Mouse (Mus musculus): ENCODE data around the gene Ldha. TPM values are rescaled to one million over a fixed set of nuclear protein-coding genes. Genes with fewer than 3 reads are reported as not detected.

Gene Ldha
- polyA plus RNA-seq, 1 experiment from 2014 or later: 1,277 TPM

- peak overlapping the region; percentile 34 for H3K4me2 ChIP-seq
- DNase-seq (no peak), ATAC-seq (ENCODE audit: low read depth) (peak; percentile 24; the same call in 1 of the 2 replicates)
- no peaks in the 10 kb centered on the region for H3K27me3 ChIP-seq
- WGBS (ENCODE audit: insufficient replicate concordance): 3% methylated on average over 8 of the region's 8 CpGs
- no peaks in the 10 kb centered on the region for H3K9me3 ChIP-seq (replicated peaks)
- no peak overlapping the region for H3K4me3 ChIP-seq (replicated peaks)
- no peaks in the 10 kb centered on the region for H3K36me3 ChIP-seq
- peak overlapping the region; percentile 8; the same call in 1 of the 2 replicates for H3K9ac ChIP-seq
- peak overlapping the region; percentile 73 for H3K27ac ChIP-seq
- H3K4me1 ChIP-seq (replicated peaks): peaks cover 71% of the 10 kb centered on the region
Measured at GRCm38 (mm10) chr7:46838891-46839302, 2.4 kb upstream of the Ldha start.

- no peaks in the 10 kb centered on the region for H3K27me3 ChIP-seq
- peak overlapping the region; percentile 34; the same call in 1 of the 2 replicates for H3K4me2 ChIP-seq
- H3K4me1 ChIP-seq (replicated peaks): peaks cover 70% of the 10 kb centered on the region
- H3K9ac ChIP-seq: 0 out of 2 replicates have a peak overlapping the region, but pooled peaks have one; percentile 8
- no peaks in the 10 kb centered on the region for H3K36me3 ChIP-seq
- WGBS (ENCODE audit: insufficient replicate concordance): 37% methylated on average over 7 of the region's 7 CpGs
- peak overlapping the region; percentile 73 for H3K27ac ChIP-seq
- no peak overlapping the region for H3K4me3 ChIP-seq (replicated peaks)
- no peaks in the 10 kb centered on the region for H3K9me3 ChIP-seq (replicated peaks)
- DNase-seq: no peak
- peak; percentile 29 for ATAC-seq (ENCODE audit: low read depth)
Measured at GRCm38 (mm10) chr7:46839446-46839845, 1.8 kb upstream of the Ldha start.

GRCm38 (mm10) chr7:46839861-46840260 lies 1.4 kb upstream of the Ldha start:
- no peaks in the 10 kb centered on the region for H3K9me3 ChIP-seq (replicated peaks)
- H3K36me3 ChIP-seq: no peaks in the 10 kb centered on the region
- H3K9ac ChIP-seq: no peak overlapping the region
- peak overlapping the region; percentile 73 for H3K27ac ChIP-seq
- 55% methylated on average over 5 of the region's 5 CpGs for WGBS (ENCODE audit: insufficient replicate concordance)
- DNase-seq (no peak), ATAC-seq (ENCODE audit: low read depth) (no peak)
- no peak overlapping the region for H3K4me2 ChIP-seq
- H3K4me1 ChIP-seq (replicated peaks): peaks cover 69% of the 10 kb centered on the region
- H3K4me3 ChIP-seq (replicated peaks): no peak overlapping the region
- H3K27me3 ChIP-seq: no peaks in the 10 kb centered on the region

DNA sequence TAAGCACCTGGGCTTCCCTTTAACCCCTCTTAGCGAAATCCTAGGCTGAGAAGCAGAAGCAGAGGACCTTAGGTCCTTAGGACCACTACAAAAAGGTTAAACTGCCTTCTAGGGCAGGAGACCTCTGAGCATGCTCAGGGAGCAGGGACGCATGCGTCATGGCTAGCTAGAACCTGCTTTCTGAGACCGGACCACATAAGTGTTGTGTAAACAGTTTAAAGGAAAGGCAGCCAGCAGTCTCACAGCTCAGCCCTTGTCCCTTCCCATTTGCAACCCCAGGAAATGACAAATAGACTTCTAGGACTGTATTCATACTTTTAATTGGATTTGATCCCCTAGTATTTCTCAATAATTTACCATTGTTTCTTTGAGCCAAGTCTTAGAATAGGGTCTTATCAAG lies 949 bp upstream of the Ldha start:
- peaks cover 72% of the 10 kb centered on the region for H3K4me1 ChIP-seq (replicated peaks)
- no peak for DNase-seq
- H3K4me2 ChIP-seq: no peak overlapping the region
- ATAC-seq (ENCODE audit: low read depth): no peak
- no peaks in the 10 kb centered on the region for H3K27me3 ChIP-seq
- H3K36me3 ChIP-seq: no peaks in the 10 kb centered on the region
- H3K27ac ChIP-seq: no peak overlapping the region
- H3K9ac ChIP-seq: no peak overlapping the region
- 50% methylated on average over 4 of the region's 4 CpGs for WGBS (ENCODE audit: insufficient replicate concordance)
- H3K9me3 ChIP-seq (replicated peaks): no peaks in the 10 kb centered on the region
- H3K4me3 ChIP-seq (replicated peaks): no peak overlapping the region

GRCm38 (mm10) chr7:46842278-46842677 lies 1.0 kb downstream of the Ldha start:
- DNase-seq: no peak
- ATAC-seq (ENCODE audit: low read depth): no peak
- no peak overlapping the region for H3K9ac ChIP-seq
- 40% methylated on average over 5 of the region's 5 CpGs for WGBS (ENCODE audit: insufficient replicate concordance)
- no peaks in the 10 kb centered on the region for H3K27me3 ChIP-seq
- H3K9me3 ChIP-seq (replicated peaks): no peaks in the 10 kb centered on the region
- peaks cover 85% of the 10 kb centered on the region for H3K4me1 ChIP-seq (replicated peaks)
- no peak overlapping the region for H3K4me2 ChIP-seq
- H3K27ac ChIP-seq: no peak overlapping the region
- no peak overlapping the region for H3K4me3 ChIP-seq (replicated peaks)
- H3K36me3 ChIP-seq: peaks cover 2% of the 10 kb centered on the region; the same call in 1 of the 2 replicates

- DNase-seq: no peak
- Histone ChIP-seq H3K4me2 (no peak overlapping the region), H3K9me3 (replicated peaks) (no peaks in the 10 kb centered on the region), H3K27me3 (no peaks in the 10 kb centered on the region), H3K4me3 (replicated peaks) (no peak overlapping the region), H3K27ac (no peak overlapping the region), H3K9ac (no peak overlapping the region), H3K36me3 (peaks cover 13% of the 10 kb centered on the region), H3K4me1 (replicated peaks) (peaks cover 80% of the 10 kb centered on the region)
- 77% methylated on average over 4 of the region's 4 CpGs for WGBS (ENCODE audit: insufficient replicate concordance)
- ATAC-seq (ENCODE audit: low read depth): no peak
Measured at GRCm38 (mm10) chr7:46843576-46843975, 2.3 kb downstream of the Ldha start.

DNA sequence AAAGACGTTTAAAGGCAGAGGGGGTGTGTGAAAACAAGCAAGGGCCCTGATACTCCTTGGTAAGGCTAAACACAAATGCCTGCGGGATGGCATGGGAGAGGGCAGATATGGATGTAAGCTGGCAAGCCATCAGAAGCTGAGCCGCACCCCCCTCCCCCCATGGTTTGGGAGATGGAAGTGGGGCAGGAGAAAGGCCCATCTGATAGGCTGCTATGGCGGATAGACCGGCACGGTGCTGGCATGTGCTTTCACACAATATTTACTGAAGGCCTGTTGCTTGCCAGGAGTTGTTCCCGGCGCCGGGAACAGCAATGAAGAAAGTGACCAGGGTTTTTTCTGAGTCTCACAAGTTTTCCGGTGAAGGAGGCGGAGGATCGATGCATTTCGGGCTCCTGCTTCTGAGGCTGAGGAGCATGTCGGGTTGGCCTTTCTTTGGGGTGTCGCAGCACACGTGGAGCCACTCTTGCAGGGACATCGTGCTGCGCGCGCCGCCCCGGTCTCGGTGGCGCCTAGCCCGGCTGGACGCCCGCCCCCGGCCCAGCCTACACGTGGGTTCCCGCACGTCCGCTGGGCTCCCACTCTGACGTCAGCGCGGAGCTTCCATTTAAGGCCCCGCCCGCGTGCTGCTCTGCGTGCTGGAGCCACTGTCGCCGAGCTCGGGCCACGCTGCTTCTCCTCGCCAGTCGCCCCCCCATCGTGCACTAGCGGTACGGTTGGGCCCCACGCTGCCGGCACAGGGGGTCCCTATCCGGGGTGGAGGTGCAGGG lies 4.1 kb downstream of the Ldha start:
- Histone ChIP-seq H3K27ac (peak overlapping the region; percentile 89), H3K36me3 (peaks cover 31% of the 10 kb centered on the region), H3K27me3 (no peaks in the 10 kb centered on the region), H3K4me3 (replicated peaks) (peak overlapping the region; percentile 81), H3K9ac (peak overlapping the region; percentile 93), H3K9me3 (replicated peaks) (no peaks in the 10 kb centered on the region), H3K4me2 (peak overlapping the region; percentile 98), H3K4me1 (replicated peaks) (peaks cover 63% of the 10 kb centered on the region)
- peak; percentile 77 for ATAC-seq (ENCODE audit: low read depth)
- DNase-seq: peak; percentile 82
- under 1% methylated on average over 51 of the region's 51 CpGs for WGBS (ENCODE audit: insufficient replicate concordance)

DNA sequence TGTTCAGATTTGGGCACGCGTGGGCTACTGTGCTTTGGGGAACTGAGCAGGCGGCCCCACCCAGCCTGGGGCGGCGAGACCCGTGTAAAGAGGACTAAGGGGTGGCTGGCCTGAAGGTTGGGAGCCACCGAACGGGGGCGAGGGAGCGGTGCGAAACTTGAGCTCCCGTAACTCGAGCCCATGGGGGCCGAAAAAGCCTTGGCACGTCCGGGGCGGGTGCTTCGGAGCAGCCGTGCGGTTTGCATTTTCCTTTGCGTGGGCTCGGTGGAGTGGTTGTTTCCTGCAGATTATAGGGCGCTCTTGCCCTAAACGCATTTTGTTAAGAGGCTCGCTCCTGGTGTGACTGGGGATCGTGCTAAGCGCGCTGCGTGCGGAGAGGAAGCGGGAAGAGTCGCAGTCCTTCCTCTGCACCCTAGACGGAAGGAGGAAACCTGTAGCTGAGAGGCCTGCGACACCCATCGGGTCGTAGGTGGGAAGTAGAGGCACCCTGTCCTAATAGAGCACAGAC lies 4.8 kb downstream of the Ldha start:
- H3K27me3 ChIP-seq: no peaks in the 10 kb centered on the region
- peak overlapping the region; percentile 89 for H3K27ac ChIP-seq
- H3K4me2 ChIP-seq: peak overlapping the region; percentile 98
- under 1% methylated on average over 36 of the region's 36 CpGs for WGBS (ENCODE audit: insufficient replicate concordance)
- no peak for DNase-seq
- peaks cover 38% of the 10 kb centered on the region for H3K36me3 ChIP-seq
- H3K9ac ChIP-seq: peak overlapping the region; percentile 93
- peak overlapping the region; percentile 81 for H3K4me3 ChIP-seq (replicated peaks)
- peak; percentile 42 for ATAC-seq (ENCODE audit: low read depth)
- H3K9me3 ChIP-seq (replicated peaks): no peaks in the 10 kb centered on the region
- peaks cover 57% of the 10 kb centered on the region for H3K4me1 ChIP-seq (replicated peaks)

- ATAC-seq (ENCODE audit: low read depth): peak; percentile 45
- WGBS (ENCODE audit: insufficient replicate concordance): under 1% methylated on average over 28 of the region's 28 CpGs
- H3K4me1 ChIP-seq (replicated peaks): peaks cover 50% of the 10 kb centered on the region
Measured at GRCm38 (mm10) chr7:46846486-46847244, 5.4 kb downstream of the Ldha start.

DNA sequence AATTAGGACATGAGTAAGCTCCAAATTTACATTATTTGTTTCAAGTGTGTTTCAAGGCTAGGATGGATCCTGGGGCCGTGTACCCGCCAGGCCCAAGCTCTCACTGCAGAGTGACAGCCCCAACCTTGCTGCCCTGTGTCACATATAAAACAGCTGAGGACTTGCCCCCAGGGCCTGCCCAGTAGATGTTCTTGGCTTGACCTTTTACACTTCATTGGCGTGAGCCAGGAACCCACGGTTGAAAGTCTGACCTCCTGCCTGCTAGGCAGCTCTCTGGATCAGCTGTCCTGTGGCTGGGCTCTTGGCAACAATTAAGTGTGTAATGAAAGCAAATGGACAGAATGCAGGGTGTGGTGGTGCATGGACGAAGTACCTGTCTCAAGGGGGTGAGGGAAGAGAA lies 8.0 kb downstream of the Ldha start:
- no peak for ATAC-seq (ENCODE audit: low read depth)
- H3K4me3 ChIP-seq (replicated peaks): no peak overlapping the region
- H3K27ac ChIP-seq: no peak overlapping the region
- H3K9me3 ChIP-seq (replicated peaks): no peaks in the 10 kb centered on the region
- no peak overlapping the region for H3K9ac ChIP-seq
- H3K36me3 ChIP-seq: peaks cover 70% of the 10 kb centered on the region
- peaks cover 33% of the 10 kb centered on the region for H3K4me1 ChIP-seq (replicated peaks)
- no peak overlapping the region for H3K4me2 ChIP-seq
- no peak for DNase-seq
- H3K27me3 ChIP-seq: no peaks in the 10 kb centered on the region
- 80% methylated on average over 5 of the region's 5 CpGs for WGBS (ENCODE audit: insufficient replicate concordance)

More at GRCm38 (mm10) chr7:46846486-46847244, 5.4 kb downstream of the Ldha start:
- Histone ChIP-seq H3K4me3 (replicated peaks) (peak overlapping the region; percentile 81), H3K9me3 (replicated peaks) (no peaks in the 10 kb centered on the region), H3K36me3 (peaks cover 44% of the 10 kb centered on the region), H3K27me3 (no peaks in the 10 kb centered on the region), H3K9ac (peak overlapping the region; percentile 93), H3K4me2 (peak overlapping the region; percentile 98), H3K27ac (peak overlapping the region; percentile 89)
- DNase-seq: peak; percentile 74

- Histone ChIP-seq H3K9ac (no peak overlapping the region), H3K27me3 (no peaks in the 10 kb centered on the region), H3K4me1 (replicated peaks) (peaks cover 19% of the 10 kb centered on the region), H3K9me3 (replicated peaks) (no peaks in the 10 kb centered on the region), H3K27ac (no peak overlapping the region), H3K4me2 (no peak overlapping the region), H3K36me3 (peaks cover 88% of the 10 kb centered on the region), H3K4me3 (replicated peaks) (no peak overlapping the region)
- WGBS (ENCODE audit: insufficient replicate concordance): 81% methylated on average over 7 of the region's 7 CpGs
- DNase-seq: no peak
- no peak for ATAC-seq (ENCODE audit: low read depth)
Measured at GRCm38 (mm10) chr7:46851026-46851425, 9.8 kb downstream of the Ldha start.

Measured in liver, embryonic 13.5 days (tissue).